Mouse (Mus musculus) macrophage (primary cell): Measurements from ENCODE around the gene Osbp. TPM values are rescaled to one million over a fixed set of nuclear protein-coding genes. Genes with fewer than 3 reads are reported as not detected.
A peak's percentile ranks its signal among the peaks of the same experiment; 100 is the strongest.
"Not testable (repeated sequence)": the region's sequence is repeated elsewhere in the genome, so short reads cannot be mapped to it uniquely, and the experiment has no call there.

Experiments
- H3K27ac ChIP-seq: fragments of 350-480 bp; formaldehyde crosslinking; 2 replicates; pipeline ENCODE4 v1.9.0; 2021
- H3K36me3 ChIP-seq: fragments of 350-480 bp; formaldehyde crosslinking; 2 replicates; pipeline ENCODE4 v1.9.0; 2021; ENCODE audit errors: inconsistent target
- H3K4me3 ChIP-seq: fragments of 350-480 bp; formaldehyde crosslinking; 2 replicates; pipeline ENCODE4 v1.9.0; 2021; ENCODE audit errors: inconsistent target
- H3K79me2 ChIP-seq: fragments of 350-480 bp; formaldehyde crosslinking; 2 replicates; pipeline ENCODE4 v1.9.0; 2021; ENCODE audit errors: inconsistent target
- WGBS: methylation state at CpG from one replicate; pipeline ENCODE4 v1.1.7; 2026; ENCODE audit warnings: inconsistent platforms; ENCODE audit not compliant: missing documents; 5-methylcytosine and 5-hydroxymethylcytosine counted together
- polyA plus RNA-seq: library from polyadenylated mRNA; stranded (reverse); fragments of 250-400 nt; gene quantifications from 3 replicates; pipeline ENCODE4 v1.2.4, GENCODE M21; 2018; ENCODE audit warnings: inconsistent platforms
- total RNA-seq, 78 experiments: library from RNA; depleted of rRNA; stranded (reverse); fragments of 250-400 nt; gene quantifications; 1 replicate in 9 of 78; 2 replicates in 24 of 78; 3 replicates in 43 of 78; 4 replicates in 2 of 78; pipeline ENCODE4 v1.2.4; 2018; ENCODE audit warnings: inconsistent platforms in 56 of 78

The Osbp gene
- total RNA-seq (2018; cell fraction: chromatin; rRNA removed), result 10 to 100 TPM; 11.5 to 33.6 (median 23.9) TPM
- total RNA-seq (2018; cell fraction: cytosol; rRNA removed), result 10 to 100 TPM; 24.6 to 46.9 (median 36.0) TPM
- total RNA-seq (2018; cell fraction: nucleus; rRNA removed), result 10 to 100 TPM; 16.3 to 53.2 (median 36.8) TPM
- polyA plus RNA-seq, result 27.8 to 35.2 TPM (median 29.0 TPM) in 3 replicates

- peak within 1 kb of the TSS; percentile 59 for H3K4me3 ChIP-seq
- WGBS, result under 1% methylated on average over 56 of the region's 59 CpGs
Measured at GRCm38 (mm10) chr19:11965023-11965942, at the start of gene Osbp. Gene Osbp, plus strand, starts transcription at chr19:11965941.

GRCm38 (mm10) chr19:11922068-11922467 lies 43.7 kb upstream of the Osbp start:
- H3K27ac ChIP-seq, result no peak overlapping the region
- no peak overlapping the region for H3K4me3 ChIP-seq
- peaks cover 51% of the 10 kb centered on the region for H3K36me3 ChIP-seq
- WGBS, result 83% methylated on average over 1 of the region's 1 CpGs
- H3K79me2 ChIP-seq, result peaks cover 42% of the 10 kb centered on the region

More at GRCm38 (mm10) chr19:11965023-11965942, at the start of gene Osbp:
- Histone ChIP-seq H3K27ac (peak within 1 kb of the TSS; percentile 74), H3K79me2 (peaks cover 40% of the 10 kb centered on the region), H3K36me3 (no peaks in the 10 kb centered on the region)

- 93% methylated on average over 2 of the region's 2 CpGs for WGBS
- H3K36me3 ChIP-seq, result peaks cover 55% of the 10 kb centered on the region
- H3K79me2 ChIP-seq, result peaks cover 37% of the 10 kb centered on the region
- H3K27ac ChIP-seq, H3K4me3 ChIP-seq: not testable (repeated sequence)
Measured at GRCm38 (mm10) chr19:11922515-11922914, 43.2 kb upstream of the Osbp start.

- no peak overlapping the region for H3K27ac ChIP-seq
- no peak overlapping the region for H3K4me3 ChIP-seq
- H3K79me2 ChIP-seq, result peaks cover 12% of the 10 kb centered on the region; the same call in 1 of the 2 replicates
- WGBS, result 92% methylated on average over 2 of the region's 2 CpGs
- H3K36me3 ChIP-seq, result peaks cover 71% of the 10 kb centered on the region
Measured at GRCm38 (mm10) chr19:11926380-11926779, 39.4 kb upstream of the Osbp start.

- 79% methylated on average over 4 of the region's 4 CpGs for WGBS
- Histone ChIP-seq H3K27ac (no peak overlapping the region), H3K36me3 (peaks cover 80% of the 10 kb centered on the region)
Measured at GRCm38 (mm10) chr19:11928025-11928748, 37.6 kb upstream of the Osbp start.

GRCm38 (mm10) chr19:11946460-11946859 lies 19.3 kb upstream of the Osbp start:
- not testable (repeated sequence) for H3K79me2 ChIP-seq, H3K27ac ChIP-seq, H3K4me3 ChIP-seq
- H3K36me3 ChIP-seq, result peaks cover 37% of the 10 kb centered on the region
- WGBS, result 98% methylated on average over 8 of the region's 9 CpGs

More at GRCm38 (mm10) chr19:11928025-11928748, 37.6 kb upstream of the Osbp start:
- no peak overlapping the region for H3K4me3 ChIP-seq
- peaks cover 10% of the 10 kb centered on the region; the same call in 1 of the 2 replicates for H3K79me2 ChIP-seq

- Histone ChIP-seq H3K4me3 (no peak overlapping the region), H3K36me3 (peaks cover 5% of the 10 kb centered on the region), H3K79me2 (no peaks in the 10 kb centered on the region), H3K27ac (no peak overlapping the region)
- 70% methylated on average over 1 of the region's 1 CpGs for WGBS
Measured at GRCm38 (mm10) chr19:11949878-11950277, 15.9 kb upstream of the Osbp start.

- WGBS, result 88% methylated on average over 7 of the region's 7 CpGs
Measured at GRCm38 (mm10) chr19:11950747-11951146, 15.0 kb upstream of the Osbp start.

GRCm38 (mm10) chr19:11954206-11954605 lies 11.5 kb upstream of the Osbp start:
- no peaks in the 10 kb centered on the region for H3K79me2 ChIP-seq
- 82% methylated on average over 6 of the region's 6 CpGs for WGBS
- no peak overlapping the region for H3K4me3 ChIP-seq
- H3K36me3 ChIP-seq, result no peaks in the 10 kb centered on the region
- H3K27ac ChIP-seq, result no peak overlapping the region

More at GRCm38 (mm10) chr19:11950747-11951146, 15.0 kb upstream of the Osbp start:
- no peaks in the 10 kb centered on the region for H3K79me2 ChIP-seq
- H3K27ac ChIP-seq, result no peak overlapping the region
- no peaks in the 10 kb centered on the region for H3K36me3 ChIP-seq
- H3K4me3 ChIP-seq, result no peak overlapping the region

- H3K79me2 ChIP-seq, result no peaks in the 10 kb centered on the region
Measured at GRCm38 (mm10) chr19:11956636-11957035, 9.1 kb upstream of the Osbp start.

GRCm38 (mm10) chr19:11957396-11957795 lies 8.3 kb upstream of the Osbp start:
- Histone ChIP-seq H3K4me3 (no peak overlapping the region), H3K79me2 (no peaks in the 10 kb centered on the region), H3K27ac (peak overlapping the region; percentile 27; the same call in 1 of the 2 replicates), H3K36me3 (no peaks in the 10 kb centered on the region)
- 74% methylated on average over 5 of the region's 5 CpGs for WGBS

More at GRCm38 (mm10) chr19:11956636-11957035, 9.1 kb upstream of the Osbp start:
- no peaks in the 10 kb centered on the region for H3K36me3 ChIP-seq
- H3K27ac ChIP-seq, result no peak overlapping the region
- WGBS, result 90% methylated on average over 5 of the region's 5 CpGs
- H3K4me3 ChIP-seq, result no peak overlapping the region

- no peak overlapping the region for H3K4me3 ChIP-seq
- H3K79me2 ChIP-seq, result no peaks in the 10 kb centered on the region
- WGBS, result 95% methylated on average over 8 of the region's 8 CpGs
- no peaks in the 10 kb centered on the region for H3K36me3 ChIP-seq
- H3K27ac ChIP-seq, result peak overlapping the region; percentile 27; the same call in 1 of the 2 replicates
Measured at GRCm38 (mm10) chr19:11957846-11958245, 7.9 kb upstream of the Osbp start.

GRCm38 (mm10) chr19:11964266-11964665 lies 1.5 kb upstream of the Osbp start:
- WGBS, result 89% methylated on average over 1 of the region's 1 CpGs
- no peaks in the 10 kb centered on the region for H3K36me3 ChIP-seq
- peak overlapping the region; percentile 40; the same call in 1 of the 2 replicates for H3K4me3 ChIP-seq
- H3K79me2 ChIP-seq, result peaks cover 33% of the 10 kb centered on the region
- H3K27ac ChIP-seq, result peak overlapping the region; percentile 74; the same call in 1 of the 2 replicates

GRCm38 (mm10) chr19:11966201-11966636 lies 478 bp downstream of the Osbp start:
- Histone ChIP-seq H3K4me3 (peak overlapping the region; percentile 59), H3K36me3 (peaks cover 7% of the 10 kb centered on the region; the same call in 1 of the 2 replicates), H3K79me2 (peaks cover 48% of the 10 kb centered on the region), H3K27ac (no peak overlapping the region)
- 1% methylated on average over 18 of the region's 18 CpGs for WGBS
